Mouse (Mus musculus): ENCODE measurements around the gene Emc4. TPM values are rescaled to one million over a fixed set of nuclear protein-coding genes. Genes with fewer than 3 reads are reported as not detected.

Emc4 gene
- polyA plus RNA-seq, 1 experiment from 2014 or later = 112 TPM

DNA sequence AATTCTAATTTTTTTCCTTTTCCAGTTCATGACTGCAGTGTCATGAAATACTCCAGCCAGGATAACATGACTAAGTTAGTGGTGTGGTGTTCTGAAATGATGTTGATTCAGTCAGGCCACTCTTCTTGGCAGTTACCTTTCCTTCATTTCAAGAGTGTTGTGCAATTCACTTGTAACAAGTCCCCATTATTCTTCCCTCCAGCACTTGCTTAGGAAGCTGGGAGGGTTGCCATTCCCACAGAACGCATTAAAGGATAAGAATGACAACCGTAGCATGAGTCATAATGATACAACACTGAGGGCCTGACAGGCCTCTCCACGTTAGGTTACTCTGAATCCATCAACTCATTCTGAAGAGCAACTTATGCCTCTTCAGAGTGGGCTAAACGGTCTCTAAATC, 5.3 kb upstream of the Emc4 start:
- no peaks in the 10 kb centered on the region for H3K9me3 ChIP-seq
- 54% methylated on average over 4 of the region's 4 CpGs for WGBS
- no peak overlapping the region for H3K27ac ChIP-seq (replicated peaks)
- H3K4me2 ChIP-seq (replicated peaks) = no peak overlapping the region
- no peak overlapping the region for H3K4me3 ChIP-seq
- 0 out of 2 replicates have a peak, but pooled peaks cover 3% of the 10 kb centered on the region for H3K27me3 ChIP-seq
- no peaks in the 10 kb centered on the region for H3K36me3 ChIP-seq
- H3K9ac ChIP-seq (replicated peaks) = no peak overlapping the region
- no peaks in the 10 kb centered on the region for H3K4me1 ChIP-seq
- ATAC-seq (ENCODE audit: low FRiP score, low read depth) = no peak

DNA sequence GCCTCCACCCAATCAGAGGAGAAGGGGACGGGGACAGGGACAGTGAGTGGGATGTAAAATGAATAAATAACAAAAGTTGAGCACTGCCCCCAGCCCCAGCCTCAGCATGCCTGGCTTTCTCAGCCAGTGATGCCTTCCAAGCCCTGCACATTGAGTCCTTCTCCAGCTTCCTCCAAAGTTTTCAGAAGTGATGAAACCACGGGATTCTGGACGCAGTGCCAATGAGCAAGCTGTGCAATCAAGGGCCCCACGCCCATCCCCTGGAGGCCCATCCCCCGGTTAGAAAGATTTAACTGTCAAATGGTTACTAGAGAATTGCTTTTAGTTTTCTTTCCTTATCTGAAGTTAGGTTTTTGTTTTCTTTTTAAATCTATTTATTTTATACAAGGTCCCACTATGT, 2.1 kb upstream of the Emc4 start:
- Histone ChIP-seq H3K4me1 (peaks cover 13% of the 10 kb centered on the region), H3K9ac (replicated peaks) (no peak overlapping the region), H3K27me3 (no peaks in the 10 kb centered on the region), H3K27ac (replicated peaks) (no peak overlapping the region), H3K9me3 (no peaks in the 10 kb centered on the region), H3K4me3 (no peak overlapping the region), H3K36me3 (peaks cover 4% of the 10 kb centered on the region; the same call in 1 of the 2 replicates), H3K4me2 (replicated peaks) (no peak overlapping the region)
- ATAC-seq (ENCODE audit: low FRiP score, low read depth) = no peak
- WGBS = 71% methylated on average over 5 of the region's 5 CpGs

DNA sequence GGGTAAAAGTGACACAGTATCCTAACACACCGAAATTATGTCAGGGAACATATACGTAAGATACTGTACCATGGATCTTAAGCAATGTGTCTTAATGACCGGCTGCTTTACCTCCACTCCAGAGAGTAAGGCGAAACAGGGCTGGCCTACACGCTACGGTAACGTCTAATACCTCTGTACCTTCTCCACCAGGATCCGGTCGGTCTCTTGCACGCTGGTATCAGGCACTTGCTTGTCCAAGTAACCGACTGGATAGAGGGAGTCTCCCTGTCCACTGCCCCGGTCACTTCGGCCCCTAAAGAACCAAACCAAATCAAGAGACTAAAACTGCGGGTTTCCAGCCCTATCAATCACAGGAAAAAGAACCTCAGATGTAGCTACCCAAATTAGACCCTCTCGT, 605 bp downstream of the Emc4 start:
- Histone ChIP-seq H3K4me1 (peaks cover 13% of the 10 kb centered on the region), H3K9ac (replicated peaks) (peak overlapping the region; percentile 75), H3K27me3 (no peaks in the 10 kb centered on the region), H3K36me3 (peaks cover 25% of the 10 kb centered on the region), H3K27ac (replicated peaks) (no peak overlapping the region), H3K4me2 (replicated peaks) (peak overlapping the region; percentile 82), H3K4me3 (peak overlapping the region; percentile 70), H3K9me3 (no peaks in the 10 kb centered on the region)
- WGBS = 23% methylated on average over 15 of the region's 15 CpGs
- peak; percentile 36; the same call in 1 of the 2 replicates for ATAC-seq (ENCODE audit: low FRiP score, low read depth)

DNA sequence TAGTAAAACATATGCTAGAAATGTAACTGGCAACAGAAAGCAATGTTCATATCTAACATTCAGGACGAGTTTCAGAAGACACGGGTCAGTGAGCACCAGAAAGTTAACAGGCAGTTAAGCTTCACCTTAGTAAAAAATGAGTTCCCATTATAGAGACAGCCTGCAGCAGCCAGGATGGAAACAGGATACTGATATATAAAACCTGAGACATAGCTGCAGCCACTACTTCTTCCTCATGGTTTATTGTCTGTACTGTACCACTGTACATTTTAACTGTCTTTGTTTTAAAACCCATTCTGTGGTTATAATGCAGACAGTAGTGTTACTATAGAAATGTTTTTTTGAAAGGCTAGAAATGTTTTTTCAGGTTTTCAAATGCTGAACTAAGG, 7.1 kb downstream of the Emc4 start:
- H3K27ac ChIP-seq (replicated peaks) = no peak overlapping the region
- no peak overlapping the region for H3K9ac ChIP-seq (replicated peaks)
- H3K36me3 ChIP-seq = peaks cover 78% of the 10 kb centered on the region
- no peaks in the 10 kb centered on the region for H3K27me3 ChIP-seq
- ATAC-seq (ENCODE audit: low FRiP score, low read depth) = no peak
- no peaks in the 10 kb centered on the region for H3K9me3 ChIP-seq
- H3K4me3 ChIP-seq = no peak overlapping the region
- no peaks in the 10 kb centered on the region for H3K4me1 ChIP-seq
- no peak overlapping the region for H3K4me2 ChIP-seq (replicated peaks)
- WGBS = 89% methylated on average over 2 of the region's 2 CpGs

DNA sequence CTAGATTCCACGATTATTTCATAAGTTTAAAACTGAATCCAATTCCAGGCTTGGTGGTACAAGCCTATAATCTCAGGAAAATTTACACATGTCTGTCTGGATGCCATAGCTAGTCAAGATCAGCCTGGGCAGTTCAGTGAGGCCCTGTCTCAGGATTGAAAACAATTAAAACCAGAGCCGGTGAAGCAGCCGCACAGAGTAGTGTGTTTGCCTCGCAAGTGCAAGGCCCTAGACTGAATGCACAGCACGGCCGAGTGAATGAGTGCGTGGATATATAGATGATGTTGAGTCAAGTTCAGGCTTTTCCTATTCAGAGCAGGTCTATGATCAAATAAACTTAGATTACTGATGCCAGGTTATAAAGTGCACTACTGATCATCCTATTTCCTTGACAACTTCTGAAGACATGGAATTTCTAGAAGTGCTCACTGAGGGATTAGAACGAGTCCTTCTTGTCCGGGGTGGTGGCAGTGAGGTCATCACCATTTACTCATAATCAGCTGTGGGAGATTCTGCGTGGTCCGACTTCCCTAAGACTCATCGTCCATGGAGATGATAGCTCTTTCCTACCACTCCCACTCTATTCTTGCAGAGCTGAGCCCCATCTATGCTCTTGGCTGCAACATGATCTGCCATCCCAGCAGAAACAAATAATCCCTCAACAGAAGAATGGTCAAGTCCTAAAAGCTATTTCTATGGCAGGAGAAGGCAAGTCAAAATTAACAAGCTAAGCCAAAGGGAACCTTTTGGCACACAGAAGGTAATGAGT, 7.6 kb downstream of the Emc4 start:
- H3K27ac ChIP-seq (replicated peaks) = no peak overlapping the region
- no peaks in the 10 kb centered on the region for H3K9me3 ChIP-seq
- peaks cover 82% of the 10 kb centered on the region for H3K36me3 ChIP-seq
- ATAC-seq (ENCODE audit: low FRiP score, low read depth) = no peak; the same call in 1 of the 2 replicates
- no peaks in the 10 kb centered on the region for H3K27me3 ChIP-seq
- no peak overlapping the region for H3K4me2 ChIP-seq (replicated peaks)
- H3K9ac ChIP-seq (replicated peaks) = no peak overlapping the region
- no peaks in the 10 kb centered on the region for H3K4me1 ChIP-seq
- WGBS = 94% methylated on average over 12 of the region's 12 CpGs
- no peak overlapping the region for H3K4me3 ChIP-seq

DNA sequence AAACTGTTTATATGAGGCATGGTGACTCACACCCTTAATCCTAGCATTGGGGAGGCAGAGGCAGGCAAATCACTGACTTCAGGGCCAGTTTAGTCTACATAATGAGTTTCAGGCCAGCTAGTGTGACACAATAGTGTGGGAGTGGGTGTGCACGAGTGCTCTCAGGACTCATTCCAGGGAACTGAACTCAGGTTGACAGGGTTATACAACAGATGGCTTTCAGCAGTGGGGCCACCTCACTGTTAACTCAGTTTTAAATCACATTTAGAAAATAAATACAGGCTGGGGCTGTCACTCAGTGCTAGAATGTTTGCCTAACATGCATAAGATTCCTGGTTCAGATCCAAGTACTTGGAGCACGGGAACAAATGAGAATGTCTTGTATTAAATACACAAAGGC, 8.2 kb downstream of the Emc4 start:
- no peak overlapping the region for H3K4me2 ChIP-seq (replicated peaks)
- H3K27ac ChIP-seq (replicated peaks) = no peak overlapping the region
- 89% methylated on average over 2 of the region's 2 CpGs for WGBS
- H3K4me1 ChIP-seq = no peaks in the 10 kb centered on the region
- no peaks in the 10 kb centered on the region for H3K9me3 ChIP-seq
- no peak for ATAC-seq (ENCODE audit: low FRiP score, low read depth)
- H3K9ac ChIP-seq (replicated peaks) = no peak overlapping the region
- no peak overlapping the region for H3K4me3 ChIP-seq
- peaks cover 82% of the 10 kb centered on the region for H3K36me3 ChIP-seq
- H3K27me3 ChIP-seq = no peaks in the 10 kb centered on the region

DNA sequence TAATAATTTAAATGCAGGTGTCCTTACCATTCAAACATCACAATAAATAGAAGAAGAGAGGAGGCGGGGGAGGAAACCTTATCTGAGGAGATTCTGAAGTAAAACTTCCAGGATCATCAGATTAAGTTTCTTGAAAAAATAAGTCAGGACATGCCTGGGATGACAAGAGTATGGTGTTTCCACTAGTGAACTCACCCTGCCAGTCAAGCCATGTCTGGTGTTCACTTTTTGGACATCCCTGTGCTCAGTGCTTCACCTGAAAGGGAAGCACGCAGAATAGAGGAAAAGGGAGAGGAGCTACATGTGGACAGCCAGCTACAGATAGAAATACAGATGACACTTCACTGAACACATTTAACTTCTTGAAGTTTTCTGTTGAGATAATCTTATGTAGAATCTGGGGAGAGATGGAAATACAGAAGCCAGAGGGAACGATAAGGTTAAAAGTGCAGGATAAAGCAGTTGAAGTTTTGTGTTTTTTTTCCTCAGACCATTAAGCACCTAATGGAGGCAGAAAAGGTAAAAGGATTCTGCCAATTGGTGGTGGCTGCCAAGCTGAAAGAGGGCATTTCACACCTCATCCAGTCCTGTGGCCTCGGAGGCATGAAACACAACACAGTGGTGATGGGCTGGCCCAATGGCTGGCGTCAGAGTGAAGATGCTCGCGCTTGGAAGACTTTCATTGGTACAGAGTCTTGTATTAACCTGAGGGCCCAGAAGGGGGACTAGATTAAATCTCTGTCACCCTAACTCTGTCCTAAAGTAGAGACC, 14.0 kb downstream of the Emc4 start:
- no peak for ATAC-seq (ENCODE audit: low FRiP score, low read depth)
- 92% methylated on average over 7 of the region's 7 CpGs for WGBS

DNA sequence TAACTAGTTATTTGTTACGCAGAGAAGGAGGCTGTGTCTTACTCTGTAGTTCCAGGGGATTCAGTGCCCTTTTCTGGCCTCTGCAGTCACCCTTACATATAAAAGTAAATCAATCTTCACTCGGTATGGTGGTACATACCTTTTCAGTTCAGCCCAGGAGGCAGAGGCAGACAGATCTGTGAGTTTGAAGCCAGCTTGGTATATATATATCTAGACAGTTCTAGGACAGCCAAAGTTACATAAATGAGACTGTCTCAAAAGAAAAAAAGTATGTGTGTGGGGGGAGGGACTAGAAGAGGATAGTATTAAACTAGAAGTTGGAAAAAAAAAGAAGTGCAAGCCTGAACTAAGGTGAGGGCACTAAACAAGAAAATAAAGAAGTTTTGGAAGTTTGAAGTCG, 19.6 kb downstream of the Emc4 start:
- Histone ChIP-seq H3K4me2 (replicated peaks) (no peak overlapping the region), H3K9ac (replicated peaks) (no peak overlapping the region), H3K36me3 (peaks cover 27% of the 10 kb centered on the region), H3K27ac (replicated peaks) (no peak overlapping the region), H3K9me3 (no peaks in the 10 kb centered on the region), H3K4me1 (no peaks in the 10 kb centered on the region), H3K27me3 (no peaks in the 10 kb centered on the region), H3K4me3 (no peak overlapping the region)
- no peak for ATAC-seq (ENCODE audit: low FRiP score, low read depth)
- 86% methylated on average over 3 of the region's 3 CpGs for WGBS

More for the DNA sequence above, 14.0 kb downstream of the Emc4 start:
- no peaks in the 10 kb centered on the region for H3K4me1 ChIP-seq
- H3K4me3 ChIP-seq = no peak overlapping the region
- no peaks in the 10 kb centered on the region for H3K27me3 ChIP-seq
- no peak overlapping the region for H3K9ac ChIP-seq (replicated peaks)
- H3K4me2 ChIP-seq (replicated peaks) = no peak overlapping the region
- H3K27ac ChIP-seq (replicated peaks) = no peak overlapping the region
- no peaks in the 10 kb centered on the region for H3K9me3 ChIP-seq
- peaks cover 52% of the 10 kb centered on the region for H3K36me3 ChIP-seq

DNA sequence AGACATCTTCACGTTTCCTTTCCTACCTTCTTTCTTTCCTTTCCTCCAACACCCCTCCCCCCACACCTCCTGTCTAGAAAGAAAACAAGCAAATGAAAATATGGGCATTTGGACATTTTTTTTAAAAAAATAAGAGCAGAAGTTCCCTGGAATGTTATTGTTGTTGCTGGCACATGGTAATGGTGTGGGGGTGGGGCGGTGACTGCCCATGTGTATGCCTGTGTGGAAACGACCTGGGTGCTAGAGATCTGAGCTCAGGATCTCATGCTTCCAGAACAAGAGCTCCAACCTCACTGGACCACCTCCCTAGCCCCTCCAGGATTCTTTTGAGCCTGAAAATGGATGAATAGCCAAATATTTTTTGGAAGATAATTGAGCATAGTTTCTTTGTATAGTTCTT, 26.7 kb downstream of the Emc4 start:
- Histone ChIP-seq H3K9ac (replicated peaks) (no peak overlapping the region), H3K27ac (replicated peaks) (no peak overlapping the region), H3K4me1 (no peaks in the 10 kb centered on the region), H3K9me3 (no peaks in the 10 kb centered on the region), H3K27me3 (no peaks in the 10 kb centered on the region), H3K36me3 (peaks cover 28% of the 10 kb centered on the region), H3K4me2 (replicated peaks) (no peak overlapping the region), H3K4me3 (no peak overlapping the region)
- WGBS = 73% methylated on average over 3 of the region's 3 CpGs
- ATAC-seq (ENCODE audit: low FRiP score, low read depth) = no peak

DNA sequence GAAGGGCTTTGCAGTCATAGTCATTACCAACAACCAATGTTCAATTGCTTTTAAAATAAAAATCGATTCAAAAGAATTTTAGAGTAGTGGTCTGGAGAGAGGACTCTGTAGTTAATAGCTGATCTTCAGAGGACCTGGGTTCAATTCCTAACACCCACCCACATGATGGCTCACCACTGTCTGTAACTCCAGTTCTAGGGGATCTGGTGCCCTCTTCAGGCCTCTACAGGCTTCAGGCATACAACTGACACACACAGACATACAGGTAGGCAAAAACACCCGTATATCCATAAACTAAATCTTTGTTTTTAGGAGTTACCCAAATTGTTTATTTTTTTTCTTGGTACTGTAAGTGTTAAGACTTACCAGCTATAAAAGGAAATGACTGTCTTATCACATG, 28.1 kb downstream of the Emc4 start:
- WGBS = 88% methylated on average over 2 of the region's 2 CpGs
- Histone ChIP-seq H3K36me3 (peaks cover 32% of the 10 kb centered on the region), H3K27me3 (no peaks in the 10 kb centered on the region), H3K4me2 (replicated peaks) (no peak overlapping the region), H3K4me1 (no peaks in the 10 kb centered on the region), H3K4me3 (no peak overlapping the region), H3K27ac (replicated peaks) (no peak overlapping the region), H3K9me3 (no peaks in the 10 kb centered on the region), H3K9ac (replicated peaks) (no peak overlapping the region)
- no peak for ATAC-seq (ENCODE audit: low FRiP score, low read depth)

DNA sequence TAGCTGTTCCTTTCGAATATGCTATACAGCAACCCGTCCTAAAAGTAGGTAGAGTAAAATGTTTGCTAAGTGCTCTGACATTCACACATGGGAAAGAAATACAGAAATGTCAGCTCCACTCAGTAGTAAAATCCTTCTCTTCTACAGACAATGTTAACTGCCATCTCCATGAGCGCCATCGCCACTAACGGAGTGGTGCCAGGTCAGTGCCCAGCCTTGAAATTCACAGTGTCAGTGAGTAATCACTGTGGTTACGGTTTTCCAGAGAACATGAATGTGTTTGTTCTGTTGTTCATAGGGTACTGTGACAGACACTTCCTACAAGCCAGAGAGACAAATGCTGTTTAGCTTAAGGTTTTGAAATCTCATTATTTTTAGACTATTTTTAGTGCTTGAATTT, 30.6 kb downstream of the Emc4 start:
- Histone ChIP-seq H3K9me3 (no peaks in the 10 kb centered on the region), H3K4me1 (no peaks in the 10 kb centered on the region), H3K4me2 (replicated peaks) (no peak overlapping the region), H3K36me3 (peaks cover 40% of the 10 kb centered on the region), H3K4me3 (no peak overlapping the region), H3K27ac (replicated peaks) (no peak overlapping the region), H3K9ac (replicated peaks) (no peak overlapping the region), H3K27me3 (no peaks in the 10 kb centered on the region)
- no peak for ATAC-seq (ENCODE audit: low FRiP score, low read depth)
- 96% methylated on average over 6 of the region's 6 CpGs for WGBS

DNA sequence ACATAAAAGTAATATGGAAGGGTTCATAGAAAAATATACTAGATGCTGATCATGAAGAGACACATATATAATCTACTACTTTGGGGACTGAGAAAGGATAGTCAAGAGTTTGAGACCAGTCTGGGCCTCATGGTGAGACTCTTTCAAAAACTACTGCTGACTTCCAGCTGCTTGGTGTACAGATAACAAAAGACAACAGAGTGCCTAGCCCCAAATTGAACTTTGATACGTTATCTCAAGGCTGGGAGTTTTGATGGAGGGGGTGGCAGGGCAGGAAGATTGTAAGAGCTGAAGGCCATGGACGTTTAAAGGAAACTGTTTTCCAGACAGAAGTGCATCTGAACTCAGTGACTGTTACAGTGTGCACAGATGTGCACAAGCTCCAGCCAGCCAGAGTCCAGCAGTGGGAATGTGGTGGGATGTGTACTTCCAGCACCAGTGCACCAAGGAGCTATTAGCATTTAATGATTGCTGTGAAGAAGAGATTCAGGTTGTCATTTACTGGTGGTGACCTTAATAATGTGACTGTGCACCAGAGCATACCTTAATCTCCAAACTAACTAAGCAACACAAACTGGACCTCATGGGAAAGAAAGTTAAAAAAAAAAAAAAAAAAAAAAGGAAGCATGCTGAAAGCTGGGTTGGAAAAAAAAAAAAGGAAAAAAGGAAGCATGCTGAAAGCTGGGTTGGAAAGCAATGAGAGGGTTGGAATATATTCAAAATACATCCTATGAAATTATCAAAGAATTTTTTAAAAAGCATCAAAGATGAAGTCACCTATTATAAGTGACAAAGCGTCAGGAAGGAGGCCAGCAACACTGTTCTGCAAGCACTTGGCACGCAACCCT, 35.6 kb downstream of the Emc4 start:
- Histone ChIP-seq H3K9ac (replicated peaks) (no peak overlapping the region), H3K4me1 (no peaks in the 10 kb centered on the region), H3K4me3 (no peak overlapping the region), H3K9me3 (no peaks in the 10 kb centered on the region), H3K27ac (replicated peaks) (no peak overlapping the region), H3K36me3 (peaks cover 17% of the 10 kb centered on the region; the same call in 1 of the 2 replicates), H3K27me3 (no peaks in the 10 kb centered on the region), H3K4me2 (replicated peaks) (no peak overlapping the region)
- ATAC-seq (ENCODE audit: low FRiP score, low read depth) = no peak
- 79% methylated on average over 4 of the region's 4 CpGs for WGBS

All from midbrain, embryonic 12.5 days (tissue).